Mouse (Mus musculus) right cerebral cortex, adult 2 months (tissue): Measurements from ENCODE around the gene Dennd5b.
A peak's percentile ranks its signal among the peaks of the same experiment; 100 is the strongest.
"Not testable (repeated sequence)": the region's sequence is repeated elsewhere in the genome, so short reads cannot be mapped to it uniquely, and the experiment has no call there.

Experiments
- DNase-seq, 2 experiments: peaks; one replicate each; pipeline ENCODE4 v3.0.0; 2021 to 2022; ENCODE audit warnings: low spot score in 2 of 2

Dennd5b gene

DNA sequence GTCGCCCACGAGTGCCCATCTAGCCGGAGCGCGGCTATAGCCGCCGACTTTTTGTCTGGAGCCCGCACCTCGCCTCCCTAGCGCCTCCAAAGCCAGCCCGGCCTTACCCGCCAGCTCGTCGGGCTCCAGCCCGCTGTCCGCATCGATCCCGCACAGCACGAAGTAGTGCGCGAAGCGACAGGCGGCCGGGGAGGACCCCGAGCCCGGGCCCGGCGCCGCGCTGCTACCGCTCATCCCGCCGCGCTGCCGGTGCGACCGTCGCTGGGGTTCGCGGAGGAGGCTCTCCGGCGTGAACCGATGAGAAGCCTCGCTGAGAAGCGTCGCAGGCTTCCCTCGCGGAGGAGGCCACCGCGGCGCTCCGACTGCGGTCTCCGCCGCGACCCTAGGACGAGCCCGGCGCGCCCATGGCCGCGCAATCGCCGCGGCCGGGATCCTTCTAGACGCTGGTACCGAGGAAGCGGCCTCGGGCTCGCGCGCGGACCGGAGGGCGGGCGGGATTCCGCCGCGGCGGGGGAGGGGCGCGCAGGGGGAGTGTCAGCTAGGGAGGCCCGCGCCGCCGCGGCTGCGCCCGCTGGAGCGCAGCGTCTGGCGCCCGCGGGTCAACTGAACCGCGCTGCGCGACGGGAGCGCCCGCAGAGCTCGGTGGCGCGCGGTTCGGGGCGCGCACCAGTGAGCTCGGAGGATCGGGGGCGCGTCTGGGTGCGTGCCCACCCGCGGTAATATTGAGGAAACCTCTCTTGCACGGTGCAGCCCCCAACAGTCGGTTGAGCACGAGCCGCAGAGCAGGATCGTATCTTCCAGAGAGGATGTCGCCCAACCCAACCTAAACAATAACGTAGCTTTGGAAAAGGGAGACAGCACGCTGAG, at the start of gene Dennd5b:
TSS of gene Dennd5b (minus strand) at position 605 of the 867 bp plus-strand sequence.
- DNase-seq = peak; percentile 68 to 81

DNA sequence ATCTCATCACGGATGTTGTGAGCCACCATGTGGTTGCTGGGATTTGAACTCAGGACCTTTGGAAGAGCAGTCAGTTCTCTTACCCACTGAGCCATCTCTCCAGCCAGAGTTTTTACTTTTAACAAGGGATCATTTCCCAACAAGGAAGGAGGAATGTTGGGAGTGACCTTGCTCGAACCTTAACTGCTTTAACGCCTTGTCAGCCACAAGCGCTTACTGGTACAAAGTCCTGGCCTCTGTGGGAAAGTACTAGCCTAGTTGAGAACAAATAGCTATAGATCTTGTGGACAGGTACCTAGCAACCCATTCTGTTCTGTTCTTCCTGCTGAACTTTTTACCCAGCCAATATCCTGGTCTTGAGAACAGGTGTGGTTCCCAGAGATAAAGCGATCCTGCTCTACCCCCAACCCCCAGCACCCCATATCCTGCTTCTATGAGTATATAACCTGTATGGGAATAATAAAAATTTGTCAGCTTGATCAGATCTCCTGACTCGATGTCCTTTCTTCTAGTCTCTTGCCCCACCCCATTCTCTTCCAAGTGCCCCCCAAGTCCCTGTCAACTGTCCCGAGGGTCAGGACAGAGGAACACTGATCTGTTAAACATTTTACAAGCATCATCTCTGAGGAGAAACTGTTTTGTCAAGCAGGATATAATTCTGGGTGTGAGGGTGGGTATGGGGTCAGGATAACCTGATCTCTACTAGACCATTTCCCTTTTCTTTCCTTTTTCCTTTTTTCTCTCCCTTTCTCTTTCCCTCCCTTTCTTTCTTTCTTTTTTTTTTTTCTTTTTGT, 47.2 kb upstream of the Dennd5b start:
- DNase-seq = no peak

DNA sequence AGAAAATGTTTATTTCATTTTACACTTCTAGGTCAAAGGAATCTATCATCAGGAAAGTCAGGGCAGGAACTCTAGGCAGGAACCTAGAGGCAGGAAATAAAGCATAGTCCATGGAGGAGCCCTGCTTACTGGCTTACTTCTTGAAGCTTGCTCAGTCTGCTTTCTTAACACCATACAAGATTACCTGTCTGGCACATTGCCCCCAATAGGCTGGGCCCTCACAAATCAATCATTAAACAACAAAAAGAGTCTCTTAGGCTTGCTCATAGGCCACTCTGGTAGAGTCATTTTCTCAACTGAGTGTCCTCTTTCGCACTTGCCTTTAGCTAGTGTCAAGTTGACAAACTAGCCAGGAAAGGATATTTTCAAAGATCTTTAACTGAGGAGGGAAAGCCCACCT, 43.7 kb upstream of the Dennd5b start:
- no peak for DNase-seq

DNA sequence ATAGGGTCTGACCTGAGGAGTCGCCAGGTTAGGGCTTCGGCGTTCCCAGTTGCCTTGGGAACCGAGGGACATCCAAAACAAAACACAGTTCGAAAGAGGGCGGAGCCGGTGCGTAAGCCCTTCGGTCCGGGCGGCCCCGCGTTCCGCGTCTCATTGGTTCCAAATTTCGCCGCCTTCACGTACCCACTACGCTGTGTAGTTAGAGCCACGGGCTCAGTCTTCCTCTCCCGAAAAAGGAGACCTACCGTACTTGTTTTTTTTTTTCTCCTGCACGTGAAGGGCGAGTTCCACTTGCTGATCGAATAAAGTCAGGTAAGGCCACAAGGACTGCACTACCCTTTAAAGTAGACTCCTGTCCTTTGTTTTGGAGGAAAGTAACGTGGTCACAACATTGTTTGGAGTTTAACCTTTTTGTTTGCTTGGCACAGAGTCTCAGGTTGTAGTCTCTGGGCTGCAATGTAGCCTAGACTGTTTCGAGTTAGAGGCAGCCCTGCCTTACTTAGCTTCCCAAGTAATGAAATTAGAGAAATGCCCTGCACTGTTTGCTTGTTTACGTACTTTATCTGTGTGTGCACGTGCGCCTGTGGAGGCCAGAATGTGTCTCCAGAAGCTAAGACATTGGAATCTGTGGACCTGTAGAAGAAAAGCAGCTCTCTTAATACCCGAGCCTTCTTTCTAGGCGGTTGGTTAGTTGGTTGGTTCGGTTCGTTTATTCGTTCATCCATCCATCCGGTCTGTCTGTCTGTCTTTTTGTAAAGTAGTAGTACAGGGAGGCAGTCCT, 40.1 kb upstream of the Dennd5b start:
- peak; percentile 73 to 75 for DNase-seq

DNA sequence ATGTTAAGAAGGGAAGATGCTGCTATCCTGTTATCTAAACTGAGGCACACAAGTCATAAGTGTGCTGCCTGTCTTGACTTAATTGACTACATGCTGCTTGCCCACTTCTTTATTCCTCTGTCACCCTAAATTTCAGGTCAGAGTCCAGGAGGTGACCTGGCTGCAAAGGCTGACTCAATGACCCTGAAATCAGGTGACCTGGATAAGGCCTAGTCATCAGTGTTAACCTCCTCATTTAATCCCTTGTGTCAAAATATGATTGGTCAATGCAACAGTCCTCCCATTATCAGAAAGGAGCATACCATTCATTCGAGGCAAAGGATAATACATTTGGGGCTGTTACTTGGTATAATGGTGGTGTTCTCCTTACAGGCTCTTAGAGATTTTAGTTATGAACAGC, 38.0 kb upstream of the Dennd5b start, which contains the start of gene Etfbkmt:
TSS of gene Etfbkmt (plus strand) at position 379 of the 400 bp plus-strand sequence.
- DNase-seq = no peak

DNA sequence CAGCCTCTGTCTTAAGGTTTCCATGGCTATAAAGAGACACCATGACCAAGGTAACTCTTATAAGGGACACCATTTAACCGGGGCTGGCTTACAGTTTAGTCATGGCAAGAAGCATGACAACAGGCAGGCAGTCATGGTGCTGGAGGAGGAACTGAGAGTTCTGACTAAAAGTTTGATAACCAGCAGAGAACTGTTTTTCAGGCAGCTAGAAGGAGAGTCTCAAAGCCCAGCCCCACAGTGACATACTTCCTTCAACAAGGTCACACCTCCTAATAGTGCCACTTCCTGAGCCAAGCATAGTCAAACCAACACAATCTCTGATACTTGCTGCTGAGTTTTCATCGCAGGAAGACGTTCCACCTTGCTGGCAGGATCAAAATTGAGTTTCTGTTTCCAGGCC, 37.5 kb upstream of the Dennd5b start:
- no peak for DNase-seq

DNA sequence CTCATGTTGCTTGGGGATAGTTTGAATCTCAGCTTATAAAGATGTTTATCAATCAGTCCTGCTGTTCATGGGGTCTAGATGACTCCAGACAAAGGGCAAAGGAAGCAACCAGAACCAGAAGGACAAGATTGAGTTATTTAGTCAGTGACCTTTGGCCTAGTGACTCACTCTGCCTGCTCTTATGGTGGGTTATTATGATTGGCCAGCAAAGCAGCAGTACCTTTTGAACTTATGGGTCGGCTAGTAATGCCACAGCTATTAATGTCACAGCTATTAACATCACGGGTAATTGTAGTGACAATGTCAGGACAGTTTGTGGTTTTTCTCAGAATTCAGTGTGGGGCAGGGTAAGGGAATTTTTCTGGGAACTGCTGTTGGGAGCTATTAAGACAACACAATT, 36.5 kb upstream of the Dennd5b start:
- no peak for DNase-seq

DNA sequence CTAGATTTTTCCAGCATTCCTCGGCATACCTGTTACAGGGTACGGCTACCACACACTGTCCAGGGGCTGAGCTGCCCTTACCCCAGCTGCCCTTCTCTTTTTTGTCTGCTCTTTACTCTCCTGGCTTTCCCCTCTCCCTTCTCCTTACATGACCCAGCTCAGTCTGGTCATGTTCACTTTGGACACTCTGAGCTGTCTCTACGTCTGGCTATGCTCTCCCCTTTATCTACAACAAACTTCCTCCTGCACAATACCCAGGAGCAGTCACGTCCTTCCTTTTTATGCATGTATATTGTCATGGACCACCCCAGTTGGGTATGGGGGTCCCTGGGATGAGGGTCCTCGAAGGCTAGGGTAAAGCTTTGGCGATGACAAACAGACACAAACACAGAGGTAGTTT, 34.2 kb upstream of the Dennd5b start:
- no peak for DNase-seq

DNA sequence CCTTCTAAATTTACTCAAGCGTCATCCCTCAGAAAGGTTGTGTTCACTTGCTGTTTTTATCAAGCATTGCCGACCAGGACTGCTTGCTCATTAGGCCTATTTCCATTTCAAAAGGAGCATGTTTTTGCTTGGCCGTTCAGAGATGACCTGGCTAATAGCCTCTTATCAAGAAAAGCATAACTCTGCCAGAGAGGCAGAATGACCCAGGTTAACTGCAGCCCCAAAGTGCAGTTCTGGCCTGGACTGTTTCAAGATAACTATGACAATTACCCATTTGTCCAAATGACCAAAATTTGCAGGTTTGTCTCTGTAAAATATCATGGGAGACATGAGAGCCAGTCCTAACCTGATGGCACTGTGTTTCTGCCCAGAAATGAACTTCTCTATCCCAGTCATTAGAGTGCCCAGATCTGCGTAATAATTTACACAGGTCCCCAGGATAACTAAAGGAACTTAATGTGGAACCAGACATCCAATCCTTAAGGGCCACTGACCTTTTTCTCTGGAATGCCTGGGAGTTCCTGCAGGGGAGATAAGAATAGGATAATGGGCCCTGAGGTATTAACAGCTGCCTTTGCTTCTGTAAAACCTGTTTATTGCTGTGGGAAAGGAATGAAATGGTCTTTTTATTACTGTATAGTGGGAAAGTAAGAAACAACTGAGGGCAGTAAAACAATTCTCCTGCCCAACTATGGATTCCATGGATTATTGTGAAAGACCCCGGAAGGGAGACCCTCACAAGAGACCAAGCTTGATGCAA, 33.1 kb upstream of the Dennd5b start:
- DNase-seq = no peak

DNA sequence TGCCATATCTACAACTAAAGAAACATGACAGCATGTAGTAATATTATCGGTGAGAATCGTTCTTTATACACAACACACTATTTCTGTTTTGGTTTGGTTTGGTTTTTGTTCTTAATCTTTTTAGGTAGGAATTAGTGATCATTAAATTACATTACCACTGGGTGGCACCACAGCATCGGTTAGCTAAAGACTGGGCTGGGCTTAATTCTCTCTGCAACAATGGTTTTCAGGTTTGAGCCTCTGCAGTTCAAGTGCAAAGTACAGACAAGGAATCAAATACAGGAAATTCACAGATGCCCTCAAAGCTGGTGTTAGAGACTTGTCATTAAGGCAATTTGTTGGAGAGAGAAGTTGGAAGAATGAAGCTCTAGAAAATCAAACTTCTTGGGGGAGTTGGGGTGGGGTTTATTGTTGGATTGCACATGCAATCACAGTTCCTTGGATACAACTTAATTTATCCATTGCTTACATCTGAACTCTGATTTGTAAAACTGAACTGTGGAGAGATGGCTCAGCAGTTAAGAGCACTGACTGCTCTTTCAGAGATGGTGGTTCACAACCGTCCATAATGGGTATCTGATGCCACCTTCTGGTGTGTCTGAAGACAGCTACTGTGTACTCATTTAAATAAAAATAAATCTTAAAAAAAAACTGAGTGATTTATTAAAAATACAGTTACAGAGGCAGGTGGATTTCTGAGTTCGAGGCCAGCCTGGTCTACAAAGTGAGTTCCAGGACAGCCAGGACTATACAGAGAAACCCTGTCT, 31.0 kb upstream of the Dennd5b start:
- peak in 1 of 2 experiments; percentile 23 for DNase-seq

DNA sequence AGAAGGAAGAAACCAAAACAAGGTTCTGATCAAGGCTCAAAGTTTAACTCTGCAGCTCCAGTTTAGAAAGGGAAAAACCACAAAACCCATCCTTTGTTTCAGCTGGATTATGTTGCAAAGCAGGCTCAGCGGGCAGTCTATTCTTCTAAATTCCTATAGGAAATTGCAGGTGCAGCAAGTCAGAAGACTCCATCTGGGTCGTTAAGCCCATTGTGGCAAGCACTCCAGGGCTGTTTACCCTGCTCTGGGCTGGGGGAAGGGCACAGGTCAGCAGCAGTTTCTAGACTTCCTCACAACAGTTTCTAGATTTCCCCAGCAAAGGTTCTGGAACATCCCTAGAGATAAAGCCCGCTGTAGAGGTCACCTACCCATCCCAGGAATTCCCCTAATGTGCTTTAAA, 29.6 kb upstream of the Dennd5b start:
- no peak for DNase-seq

DNA sequence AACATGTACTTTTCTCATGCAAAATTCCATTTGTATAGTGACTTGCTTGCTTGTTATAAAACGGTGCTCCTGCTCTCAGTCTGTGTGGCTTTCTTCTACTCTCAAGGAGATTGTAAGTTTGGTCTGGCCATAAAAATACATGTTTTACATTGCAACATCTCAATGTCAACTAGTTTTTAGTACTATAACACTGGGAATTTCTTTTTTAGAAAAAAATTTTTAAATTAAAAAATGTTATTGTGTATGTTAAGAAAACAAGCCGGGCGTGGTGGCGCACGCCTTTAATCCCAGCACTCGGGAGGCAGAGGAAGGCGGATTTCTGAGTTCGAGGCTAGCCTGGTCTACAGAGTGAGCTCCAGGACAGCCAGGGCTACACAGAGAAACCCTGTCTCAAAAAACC, 28.4 kb upstream of the Dennd5b start, which contains the start of gene Gm10203:
TSS of gene Gm10203 (plus strand) at position 301 of the 400 bp plus-strand sequence.
- not testable (repeated sequence) for DNase-seq

DNA sequence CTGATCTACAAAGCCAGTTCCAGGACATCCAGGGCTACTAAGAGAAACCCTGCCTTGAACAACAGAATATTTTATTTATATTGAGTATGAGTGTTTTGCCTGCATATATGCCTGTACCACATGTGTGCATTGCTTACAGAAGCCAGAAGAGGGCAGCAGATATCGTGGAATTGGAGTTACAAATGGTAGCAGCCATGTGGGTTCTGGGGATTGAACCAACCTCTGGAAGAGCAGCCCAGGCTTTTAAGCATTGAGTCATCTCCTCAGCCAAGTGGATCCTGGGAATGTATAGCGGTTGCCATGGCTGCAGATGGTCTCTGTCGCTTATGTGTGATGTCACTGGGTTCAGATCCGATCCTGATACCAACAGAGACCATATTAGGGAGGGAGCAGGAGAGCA, 25.2 kb upstream of the Dennd5b start:
- peak in 1 of 2 experiments; percentile 28 for DNase-seq

DNA sequence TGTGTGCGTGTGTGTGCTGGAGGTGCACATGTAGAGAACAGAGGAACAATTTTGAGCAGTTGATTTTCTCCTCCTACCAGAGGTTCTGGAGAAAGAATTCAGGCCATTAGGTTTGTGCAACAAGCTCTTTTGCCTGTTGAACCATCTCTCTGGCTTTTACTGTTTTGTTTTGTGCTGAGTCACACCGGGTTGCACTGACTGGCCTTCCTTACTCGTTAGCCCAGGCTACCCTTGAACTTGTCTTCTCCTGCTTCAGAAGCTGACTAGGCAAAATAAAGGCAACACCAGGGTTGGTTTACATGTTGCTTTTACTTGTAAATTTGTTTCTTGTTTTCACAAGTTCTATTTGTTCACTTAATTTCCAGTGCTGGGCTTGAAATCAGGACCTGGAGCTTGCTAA, 21.6 kb upstream of the Dennd5b start:
- DNase-seq = no peak

DNA sequence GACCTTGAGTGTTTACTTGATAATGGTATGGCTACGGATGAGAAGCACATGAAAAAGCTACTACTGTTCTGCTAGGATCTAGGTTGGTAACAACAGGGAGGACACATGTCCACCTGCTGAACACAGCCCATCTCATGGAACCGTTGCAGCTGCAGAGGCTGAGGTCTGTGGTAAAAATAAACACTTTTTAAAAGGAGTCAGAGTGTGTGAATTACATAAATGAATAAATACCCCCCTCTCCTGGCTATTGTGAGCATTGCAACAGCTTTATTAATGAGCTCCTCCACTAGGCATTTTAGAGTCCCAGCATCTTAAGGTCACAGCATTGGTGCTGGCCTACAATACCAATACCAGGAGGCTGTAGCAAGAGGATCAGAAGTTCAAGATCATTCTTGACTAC, 18.4 kb upstream of the Dennd5b start:
- peak; percentile 54 to 81 for DNase-seq

DNA sequence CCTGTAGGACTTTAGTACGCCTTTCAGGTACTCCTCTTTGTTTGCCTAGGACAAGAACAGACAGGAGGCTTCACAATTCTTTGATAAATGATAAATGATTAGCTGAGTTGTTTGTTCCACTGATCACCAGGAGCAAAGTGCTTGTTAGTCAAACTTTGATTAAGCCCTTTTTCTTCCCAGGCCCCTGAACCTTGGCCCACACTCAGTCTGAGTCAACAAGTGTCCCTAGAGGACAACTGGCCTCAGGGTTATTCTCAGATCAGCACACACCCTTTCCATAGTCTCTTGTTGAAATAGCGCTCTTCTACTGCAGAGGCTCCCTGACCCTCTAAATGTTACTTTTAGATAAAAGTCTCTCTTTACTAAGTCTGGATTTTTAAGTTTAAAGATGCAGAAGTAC, 17.5 kb upstream of the Dennd5b start:
- no peak for DNase-seq

DNA sequence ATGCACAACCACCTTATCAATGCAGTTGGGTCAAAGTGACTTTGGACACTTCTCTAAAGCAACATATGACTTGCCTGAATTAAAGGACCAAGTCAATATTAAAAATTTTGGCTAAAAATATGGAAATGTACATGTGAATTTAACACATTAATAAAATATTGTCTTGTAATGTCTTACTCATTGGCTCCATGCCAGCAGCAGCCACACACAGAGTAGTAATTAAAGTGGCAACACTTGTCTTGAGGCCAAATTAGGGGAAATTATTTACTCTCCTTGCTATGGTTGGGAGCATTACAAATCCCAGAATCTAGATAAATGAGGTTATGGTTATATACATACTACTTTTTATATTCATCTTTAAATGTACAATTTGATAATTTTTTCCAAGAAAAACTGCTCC, 15.5 kb upstream of the Dennd5b start:
- no peak for DNase-seq

DNA sequence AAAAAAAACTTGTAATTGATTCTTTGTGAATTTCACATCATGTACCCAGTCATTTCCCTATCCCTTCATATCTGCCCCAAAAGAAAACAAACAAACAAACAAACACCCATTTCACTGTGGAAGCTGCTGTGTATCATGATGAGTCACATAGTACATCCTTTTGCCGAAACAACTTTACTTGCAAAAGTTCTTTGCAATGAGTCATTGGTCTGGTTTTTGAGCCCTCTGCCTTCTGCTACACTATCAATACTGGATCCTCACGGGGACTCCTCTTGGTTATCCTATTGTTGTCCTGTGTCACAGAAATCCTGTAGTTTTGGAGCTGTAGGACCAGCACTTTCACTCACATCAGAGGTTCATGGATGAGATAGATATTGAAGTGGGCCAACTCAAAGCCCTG, 7.4 kb upstream of the Dennd5b start:
- DNase-seq = no peak

DNA sequence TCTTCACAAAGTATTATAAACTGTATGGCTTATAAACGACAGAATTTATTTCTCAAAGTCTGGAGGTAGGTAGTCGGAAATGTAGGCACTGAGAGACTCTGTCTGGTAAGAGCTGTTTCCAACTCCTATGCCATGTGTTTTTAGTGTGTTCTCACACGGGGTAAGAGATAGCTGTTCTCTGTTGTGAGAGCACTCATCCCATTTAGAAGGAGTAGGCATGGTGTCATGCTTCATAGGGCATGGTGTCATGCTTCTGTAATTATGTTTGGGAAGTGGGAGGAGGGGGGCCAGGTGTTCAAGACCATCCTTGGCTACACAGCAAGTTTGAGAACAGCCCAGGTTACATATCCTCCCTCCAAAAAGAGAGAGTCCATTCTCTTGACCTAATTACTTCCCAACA, 6.1 kb upstream of the Dennd5b start:
- no peak for DNase-seq

DNA sequence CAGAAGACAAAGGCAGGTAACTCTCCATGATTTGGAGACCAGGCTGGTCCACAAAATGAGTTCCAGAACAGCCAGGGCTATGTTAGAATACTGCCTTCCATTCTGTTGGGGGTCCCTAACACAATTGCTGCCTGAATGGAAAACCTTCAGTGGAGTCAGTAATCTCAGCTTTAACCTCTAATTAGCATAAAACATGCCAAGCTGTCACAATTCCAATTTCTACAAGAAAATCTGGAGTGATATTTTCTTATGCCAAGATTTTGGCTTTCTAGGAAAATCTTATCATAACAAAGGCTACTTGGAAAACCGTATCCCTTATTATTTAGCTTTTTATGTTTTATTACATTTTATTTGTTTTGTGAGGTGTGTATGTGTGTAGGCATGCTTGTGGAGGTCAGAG, 2.0 kb upstream of the Dennd5b start:
- no peak for DNase-seq

DNA sequence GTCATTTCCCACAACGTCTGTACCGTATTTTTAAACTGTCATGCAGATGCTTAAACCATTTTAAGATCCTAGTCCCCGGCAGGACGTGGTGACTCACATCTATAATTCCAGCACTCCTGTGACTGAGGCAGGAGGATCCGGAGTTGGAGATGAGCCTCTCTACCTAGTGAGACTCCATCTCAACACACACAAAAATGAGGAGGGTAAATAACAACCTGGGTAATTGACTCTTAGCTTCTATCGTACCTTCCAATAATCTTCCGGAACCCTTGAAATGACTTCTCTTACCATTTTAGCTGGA, 413 bp upstream of the Dennd5b start:
- no peak for DNase-seq
